8 mouse cellular contexts compared by ENCODE assay signal in genomic region chr15:88876155-88877020, GRCm38 (mm10). TPM values are rescaled to one million over a fixed set of nuclear protein-coding genes. Genes with fewer than 3 reads are reported as not detected.
DNase-seq lines count a peak whose midpoint lies in the region; ATAC-seq and TF ChIP-seq lines count a peak whose summit lies in the region.

No protein-coding gene starts in this region.

- no peak overlapping the region for H3ac ChIP-seq in myocyte (ENCODE audit: control insufficient read depth, insufficient read length)

- H3K9ac ChIP-seq in liver, embryonic 11.5 days (ENCODE audit: low read depth, low read length): no peak overlapping the region

- H3K36me3 ChIP-seq in kidney, adult 2 months (ENCODE audit: control insufficient read depth, insufficient read depth, low read length): no peaks in the 10 kb centered on the region
- no peaks in the 10 kb centered on the region for H3K36me3 ChIP-seq in liver, embryonic 11.5 days (ENCODE audit: control insufficient read depth, insufficient read depth, low read length)
- no peaks in the 10 kb centered on the region for H3K36me3 ChIP-seq in myocyte (ENCODE audit: control insufficient read depth, insufficient read depth)
- no peaks in the 10 kb centered on the region for H3K36me3 ChIP-seq in splenic B cell, adult 2 months (ENCODE audit: control insufficient read depth, insufficient read depth, low read length, poor library complexity, severe bottlenecking)

- no peaks in the 10 kb centered on the region for H3K79me2 ChIP-seq in myocyte (ENCODE audit: control insufficient read depth, insufficient read depth)

- no peaks in the 10 kb centered on the region for H3K9me3 ChIP-seq in liver, embryonic 11.5 days (ENCODE audit: control insufficient read depth, low read length)

- 8% methylated on average over 28 of the region's 28 CpGs for WGBS in kidney, adult 2 months
- WGBS in liver, embryonic 11.5 days: 14% methylated on average over 28 of the region's 28 CpGs

- TF ChIP-seq POLR2A in kidney, adult 2 months (IDR thresholded peaks at IDR 0.05; ENCODE audit: low read depth, low read length): no peak
- no peak for TF ChIP-seq POLR2A in myocyte (IDR thresholded peaks at IDR 0.05; ENCODE audit: insufficient read length, low read depth)

- H3K4me1 ChIP-seq in kidney, adult 2 months (ENCODE audit: control insufficient read depth, insufficient read depth, low read length): peaks cover 16% of the 10 kb centered on the region
- peaks cover 2% of the 10 kb centered on the region; the same call in 1 of the 2 replicates for H3K4me1 ChIP-seq in liver, embryonic 11.5 days (replicated peaks; ENCODE audit: control insufficient read depth, insufficient read depth, low read length)

- peak overlapping the region; percentile 12 for H3K4me2 ChIP-seq in liver, embryonic 11.5 days
- H3K4me2 ChIP-seq in myocyte (ENCODE audit: low read depth): peak overlapping the region; percentile 64

- TF ChIP-seq CTCF in kidney, adult 2 months (conservative IDR thresholded peaks at IDR 0.05; ENCODE audit: insufficient read depth, insufficient read length, low read depth, low read length): peak; percentile 83

- ATAC-seq in liver, embryonic 11.5 days (replicated peaks; ENCODE audit: low FRiP score): peak; percentile 58; the same call in 1 of the 2 replicates

- H3K4me3 ChIP-seq in kidney, adult 2 months (ENCODE audit: insufficient read depth, low read depth, low read length): peak overlapping the region; percentile 8; the same call in 1 of the 2 replicates
- H3K4me3 ChIP-seq in liver, embryonic 11.5 days (ENCODE audit: low read depth, low read length): no peak overlapping the region
- H3K4me3 ChIP-seq in myocyte: no peak overlapping the region

- peak; percentile 56 for DNase-seq in 3T3-L1 (ENCODE audit: low read depth, low spot score)
- DNase-seq in adrenal gland, adult 2 months: peak; percentile 85
- DNase-seq in embryo, embryonic 9.5 days (ENCODE audit: extremely low spot score): peak; percentile 80
- DNase-seq in heart, adult 18-20 months: peak; percentile 84 to 94
- DNase-seq in kidney, adult 2 months: peak; percentile 91
- DNase-seq in liver, embryonic 11.5 days (ENCODE audit: low spot score): peak; percentile 79
- DNase-seq in splenic B cell, adult 2 months (ENCODE audit: low read depth, low spot score): peak; percentile 88

- peak overlapping the region; percentile 94 for H3K27ac ChIP-seq in kidney, adult 2 months (ENCODE audit: insufficient read depth, low read depth, low read length)
- H3K27ac ChIP-seq in liver, embryonic 11.5 days (ENCODE audit: low read depth, low read length): no peak overlapping the region

- no peaks in the 10 kb centered on the region for H3K27me3 ChIP-seq in kidney, adult 2 months (replicated peaks; ENCODE audit: control insufficient read depth, insufficient read depth, low read length)
- H3K27me3 ChIP-seq in liver, embryonic 11.5 days (replicated peaks; ENCODE audit: control insufficient read depth, insufficient read depth, low read length): peaks cover 6% of the 10 kb centered on the region; the same call in 1 of the 2 replicates
- H3K27me3 ChIP-seq in myocyte (ENCODE audit: control insufficient read depth, insufficient read depth, insufficient read length): peaks cover 3% of the 10 kb centered on the region
- H3K27me3 ChIP-seq in splenic B cell, adult 2 months (ENCODE audit: control insufficient read depth, insufficient read depth, low read length, poor library complexity, severe bottlenecking): no peaks in the 10 kb centered on the region

TF ChIP-seq in myocyte, 11 proteins besides CTCF, POLR2A, EP300 and RAD21:
- TF ChIP-seq MYOD1 (IDR thresholded peaks at IDR 0.05; ENCODE audit: control insufficient read depth in 1 of 3, insufficient read length in 2 of 3, low read depth in 2 of 3) (no peak), USF1 (IDR thresholded peaks at IDR 0.05; ENCODE audit: low read depth) (no peak), CEBPB (IDR thresholded peaks at IDR 0.05; ENCODE audit: insufficient read depth, poor library complexity, severe bottlenecking) (no peak), SRF (IDR thresholded peaks at IDR 0.05; ENCODE audit: control insufficient read depth, insufficient read length, low read depth) (no peak), E2F4 (IDR thresholded peaks at IDR 0.05; ENCODE audit: insufficient read depth) (no peak), POLR2AphosphoS2 (IDR thresholded peaks at IDR 0.05; ENCODE audit: insufficient read length, low read depth) (no peak), MAX (IDR thresholded peaks at IDR 0.05; ENCODE audit: low read depth) (no peak), REST (IDR thresholded peaks at IDR 0.05; ENCODE audit: insufficient read depth, insufficient read length) (no peak), TCF3 (IDR thresholded peaks at IDR 0.05; ENCODE audit: insufficient read length, low read depth) (no peak), MYOG (IDR thresholded peaks at IDR 0.05; ENCODE audit: control insufficient read depth in 1 of 3, insufficient read depth in 1 of 3, insufficient read length in 2 of 3, low read depth in 2 of 3) (no peak), TCF12 (IDR thresholded peaks at IDR 0.05; ENCODE audit: insufficient read depth, poor library complexity, severe bottlenecking) (no peak)

RNA-seq across cellular contexts. Expression of gene Pim3, which starts 14.4 kb away (rescaled TPM):
- 100 to 1,000 TPM in 1 of 2 experiments, 10 to 100 TPM in 1; 71.7 to 105 TPM for total RNA-seq in adrenal gland, adult 2 months (2021)
- 156 and 157 TPM in 2 replicates for polyA plus RNA-seq in adrenal gland, adult 2 months (2012; rRNA removed)
- 100 to 1,000 TPM in 1 of 2 experiments, 10 to 100 TPM in 1; 97.9 to 139 TPM for total RNA-seq in heart, adult 18-20 months (2021)
- polyA plus RNA-seq in kidney, adult 2 months (2012; rRNA removed): 78.5 and 85.8 TPM in 2 replicates
- 34.0 and 35.9 TPM in 2 replicates for polyA plus RNA-seq in liver, embryonic 11.5 days (2014; fragmentation: Nextera tagmentation; extraction: Ambion mirVana)
- polyA plus RNA-seq in myocyte (2012; fragmentation: generic; extraction: Trizol): 26.9 TPM

RNA-seq across cellular contexts. Expression of gene Creld2, which starts 56.9 kb away (rescaled TPM):
- total RNA-seq in adrenal gland, adult 2 months (2021): 10 to 100 TPM; 44.8 to 45.6 TPM
- 25.5 and 25.7 TPM in 2 replicates for polyA plus RNA-seq in adrenal gland, adult 2 months (2012; rRNA removed)
- 10 to 100 TPM; 19.6 to 28.7 TPM for total RNA-seq in heart, adult 18-20 months (2021)
- 27.3 and 30.4 TPM in 2 replicates for polyA plus RNA-seq in kidney, adult 2 months (2012; rRNA removed)
- polyA plus RNA-seq in liver, embryonic 11.5 days (2014; fragmentation: Nextera tagmentation; extraction: Ambion mirVana): 107 and 109 TPM in 2 replicates
- polyA plus RNA-seq in myocyte (2012; fragmentation: generic; extraction: Trizol): 49.3 TPM

RNA-seq across cellular contexts. Expression of gene Alg12, which starts 57.3 kb away (rescaled TPM):
- 10 to 100 TPM; 15.2 to 19.2 TPM for total RNA-seq in adrenal gland, adult 2 months (2021)
- polyA plus RNA-seq in adrenal gland, adult 2 months (2012; rRNA removed): 20.4 and 21.2 TPM in 2 replicates
- 1 to 10 TPM; 8.3 to 8.8 TPM for total RNA-seq in heart, adult 18-20 months (2021)
- 18.1 and 21.3 TPM in 2 replicates for polyA plus RNA-seq in kidney, adult 2 months (2012; rRNA removed)
- polyA plus RNA-seq in liver, embryonic 11.5 days (2014; fragmentation: Nextera tagmentation; extraction: Ambion mirVana): 13.9 and 14.2 TPM in 2 replicates
- 15.0 TPM for polyA plus RNA-seq in myocyte (2012; fragmentation: generic; extraction: Trizol)
